Mouse (Mus musculus): ENCODE data around the gene Ppm1g.
"Not testable (repeated sequence)": the region's sequence is repeated elsewhere in the genome, so short reads cannot be mapped to it uniquely, and the experiment has no call there.

Ppm1g gene

GRCm38 (mm10) chr5:31219070-31219469, 1.4 kb downstream of the Ppm1g start:
- DNase-seq: no peak

DNA sequence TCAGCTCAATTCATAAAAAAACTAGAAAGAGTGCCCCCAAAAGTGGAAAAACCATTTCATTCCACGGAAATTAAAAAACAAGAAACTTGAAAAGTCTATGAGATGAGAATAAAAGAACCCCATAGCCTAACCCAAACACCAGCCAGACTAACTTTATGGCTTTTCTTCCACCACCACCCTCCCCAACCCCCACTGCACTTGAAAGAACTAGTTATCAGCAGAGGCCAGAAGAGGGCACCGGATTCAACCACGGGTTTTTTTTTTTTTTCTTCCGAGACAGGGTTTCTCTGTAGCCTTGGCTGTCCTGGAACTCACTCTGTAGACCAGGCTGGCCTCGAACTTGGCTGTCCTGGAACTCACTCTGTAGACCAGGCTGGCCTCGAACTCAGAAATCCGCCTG, 2.2 kb downstream of the Ppm1g start:
- peak in 1 of 2 experiments; percentile 20 for DNase-seq

DNA sequence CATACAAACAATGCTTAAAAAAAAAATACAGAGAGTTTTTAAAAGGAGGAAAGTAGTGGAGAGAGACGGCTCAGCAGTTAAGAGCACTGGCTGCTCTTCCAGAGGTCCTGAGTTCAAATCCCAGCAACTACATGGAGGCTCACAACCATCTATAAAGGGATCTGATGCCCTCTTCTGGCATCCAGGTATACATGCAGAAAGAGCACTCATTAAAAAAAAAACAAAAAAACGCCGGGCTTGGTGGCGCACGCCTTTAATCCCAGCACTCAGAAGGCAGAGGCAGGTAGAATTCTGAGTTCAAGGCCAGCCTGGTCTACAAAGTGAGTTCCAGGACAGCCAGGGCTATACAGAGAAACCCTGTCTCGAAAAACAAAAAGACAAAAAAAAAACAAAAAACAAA, 3.9 kb downstream of the Ppm1g start:
- DNase-seq: not testable (repeated sequence)

- DNase-seq: no peak
Observed at GRCm38 (mm10) chr5:31204421-31204820, 16.1 kb downstream of the Ppm1g start.

DNA sequence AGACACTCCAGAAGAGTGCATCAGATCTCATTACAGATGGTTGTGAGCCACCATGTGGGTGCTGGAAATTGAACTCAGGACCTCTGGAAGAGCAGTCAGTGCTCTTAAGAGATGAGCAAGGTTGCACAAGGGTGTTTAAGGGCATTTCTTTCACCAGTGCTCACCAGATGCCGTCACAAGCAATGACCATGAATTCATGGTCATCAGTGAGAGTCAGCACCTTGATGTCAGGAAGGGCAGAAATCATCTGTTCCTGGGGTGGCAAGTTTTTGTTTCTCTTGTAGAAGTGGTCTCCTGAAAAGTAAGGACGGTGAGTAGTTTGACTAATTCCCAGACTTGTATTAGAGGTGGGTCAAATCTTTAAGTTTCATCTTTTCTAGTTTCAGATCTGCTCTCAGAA, 16.6 kb downstream of the Ppm1g start:
- DNase-seq: no peak

GRCm38 (mm10) chr5:31202933-31203332, 17.6 kb downstream of the Ppm1g start:
- peak in 1 of 2 experiments; percentile 21 for DNase-seq

DNA sequence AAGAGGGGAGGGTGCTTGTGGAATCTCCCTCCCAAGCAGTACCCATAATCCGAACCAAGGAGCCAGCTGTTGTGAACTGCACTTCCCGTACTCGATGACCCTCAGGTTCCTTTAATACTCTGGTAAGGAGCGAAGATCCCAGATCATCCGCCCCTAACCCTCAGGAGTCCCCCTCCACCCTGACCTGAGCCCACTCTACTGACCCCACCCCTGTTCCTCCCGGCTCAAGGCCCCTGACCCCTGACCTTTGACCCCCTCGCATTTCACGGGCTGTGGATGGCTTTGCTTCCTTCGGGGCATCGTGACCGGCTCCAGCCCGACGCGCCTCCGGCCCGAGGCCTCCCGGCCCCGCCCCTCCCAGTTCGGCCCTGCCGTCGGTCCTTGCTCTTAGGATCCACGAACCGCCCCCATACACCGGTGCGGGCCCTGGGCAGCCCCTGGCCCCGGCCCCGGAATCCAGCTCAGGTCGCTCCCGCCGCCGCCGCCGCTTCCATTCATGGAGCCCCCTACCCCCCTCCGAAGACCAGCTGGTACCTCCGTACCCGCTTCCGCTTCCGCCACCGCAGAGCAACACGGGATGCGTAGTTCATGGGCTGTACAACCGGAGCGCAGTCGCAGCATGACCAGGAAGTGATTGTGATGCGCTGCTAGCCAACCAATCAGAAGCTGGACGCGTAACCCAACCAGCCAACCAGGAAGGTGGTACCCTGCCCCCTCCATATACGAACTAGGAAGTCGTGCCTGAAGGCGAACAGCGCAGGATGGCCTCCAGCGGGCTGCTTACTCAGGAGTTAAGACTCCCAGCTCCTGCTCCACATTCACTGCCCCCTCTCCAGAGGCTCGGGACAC, 18.5 kb downstream of the Ppm1g start, which contains the start of gene Zfp513:
Gene Zfp513 (minus strand): TSS at position 562 of the 849 bp plus-strand sequence.
- peak; percentile 90 to 96 for DNase-seq

DNA sequence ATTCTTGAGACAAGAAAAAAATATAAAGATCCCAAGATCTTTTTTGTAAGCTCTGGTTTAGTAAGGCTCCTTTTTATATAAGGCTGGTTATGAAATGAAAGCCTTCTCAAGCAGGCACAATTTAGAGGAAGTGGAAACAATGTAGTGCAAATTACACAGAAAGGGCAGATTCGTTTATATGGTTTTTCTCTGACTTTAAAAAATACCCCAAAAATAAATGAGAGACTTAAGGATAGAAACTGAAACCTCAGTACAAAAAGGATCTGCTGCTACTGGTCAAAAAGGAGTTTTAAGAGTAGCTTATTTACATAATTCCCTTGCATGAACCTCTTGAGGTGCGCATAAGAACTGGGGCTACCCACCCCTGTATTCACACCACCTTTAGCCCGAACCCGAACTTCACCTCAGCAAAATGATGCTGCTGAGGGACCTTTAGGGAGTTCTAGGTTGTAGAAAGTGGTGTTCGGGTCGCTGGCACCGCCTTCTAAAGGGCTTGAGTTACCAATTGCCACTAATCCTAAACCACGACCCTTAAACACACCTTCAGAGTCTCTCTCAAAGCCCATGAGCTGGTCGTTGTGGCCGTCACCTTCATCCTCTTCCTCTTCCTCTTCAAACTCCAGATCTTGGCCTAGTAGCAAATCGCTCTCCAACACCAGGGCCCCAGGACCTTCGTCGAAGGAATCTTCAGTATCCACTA, 19.3 kb downstream of the Ppm1g start:
- no peak for DNase-seq

DNA sequence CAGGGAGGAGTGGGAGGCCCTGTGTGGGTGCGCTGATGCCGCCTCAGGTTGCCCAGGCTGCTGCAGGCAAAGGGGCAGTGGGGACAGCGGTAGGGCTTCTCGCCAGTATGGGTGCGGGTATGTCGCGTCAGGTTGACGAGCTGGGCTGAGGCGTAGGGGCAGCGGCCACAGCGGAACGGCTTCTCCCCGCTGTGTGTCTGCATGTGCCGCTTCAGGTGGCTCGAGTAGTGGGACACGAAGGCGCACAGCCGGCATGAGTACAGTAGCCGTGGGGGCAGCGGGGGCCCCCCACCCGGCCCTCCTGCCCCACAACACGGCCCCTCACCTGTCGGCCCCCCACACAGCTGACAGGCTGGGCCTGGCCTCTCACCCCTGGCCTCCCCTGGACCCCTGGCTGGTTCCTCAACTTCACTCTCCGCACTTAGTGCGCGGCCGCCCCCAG, 20.1 kb downstream of the Ppm1g start:
- DNase-seq: peak in 1 of 2 experiments; percentile 41

GRCm38 (mm10) chr5:31199893-31200292, 20.6 kb downstream of the Ppm1g start:
- peak; percentile 25 to 39 for DNase-seq

- DNase-seq: peak in 1 of 2 experiments; percentile 14
Observed at GRCm38 (mm10) chr5:31199321-31199892, 21.1 kb downstream of the Ppm1g start.

DNA sequence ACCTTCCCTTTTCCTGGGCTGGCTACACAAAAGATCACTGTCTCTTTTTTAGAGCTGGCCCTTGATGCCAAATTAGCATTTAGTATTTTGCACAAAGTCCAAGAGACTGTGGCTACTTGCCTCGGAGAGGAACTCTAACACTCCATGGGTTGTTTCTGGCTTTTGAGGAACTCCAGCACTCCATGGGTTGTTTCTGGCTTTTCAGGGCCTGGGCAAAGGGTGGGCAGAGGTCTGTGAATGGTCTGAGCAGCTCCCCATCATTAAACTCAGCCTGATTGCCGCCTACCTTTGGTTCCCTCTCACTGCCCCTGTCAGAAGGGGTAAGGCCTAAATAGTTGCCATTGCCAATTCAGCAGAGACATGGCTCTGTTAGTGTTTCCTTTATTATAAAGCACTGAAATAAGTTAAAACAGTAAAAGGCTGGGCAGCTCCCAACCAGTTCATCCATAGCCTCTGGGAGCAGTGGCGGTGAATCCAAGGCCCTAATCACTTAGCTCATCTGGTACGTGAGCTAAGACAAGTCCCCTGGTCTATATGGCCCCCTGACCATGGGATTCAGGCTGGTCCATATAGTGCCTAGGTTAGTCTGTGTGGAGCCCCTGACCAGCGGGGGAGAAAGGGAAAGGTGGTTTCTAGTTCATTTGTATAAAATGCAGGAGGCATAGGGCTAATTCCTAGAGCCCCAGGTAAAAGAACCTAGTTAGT, 21.7 kb downstream of the Ppm1g start:
- no peak for DNase-seq

GRCm38 (mm10) chr5:31198170-31198569, 22.3 kb downstream of the Ppm1g start:
- DNase-seq: peak in 1 of 2 experiments; percentile 7

- DNase-seq: no peak
Observed at GRCm38 (mm10) chr5:31197072-31197471, 23.4 kb downstream of the Ppm1g start.

GRCm38 (mm10) chr5:31196207-31196606, 24.3 kb downstream of the Ppm1g start:
- no peak for DNase-seq

- DNase-seq: no peak
Observed at GRCm38 (mm10) chr5:31195671-31196070, 24.8 kb downstream of the Ppm1g start.

- peak in 1 of 2 experiments; percentile 11 for DNase-seq
Observed at GRCm38 (mm10) chr5:31194486-31195485, 25.7 kb downstream of the Ppm1g start.

GRCm38 (mm10) chr5:31193631-31194281, 26.7 kb downstream of the Ppm1g start:
- DNase-seq: no peak

DNA sequence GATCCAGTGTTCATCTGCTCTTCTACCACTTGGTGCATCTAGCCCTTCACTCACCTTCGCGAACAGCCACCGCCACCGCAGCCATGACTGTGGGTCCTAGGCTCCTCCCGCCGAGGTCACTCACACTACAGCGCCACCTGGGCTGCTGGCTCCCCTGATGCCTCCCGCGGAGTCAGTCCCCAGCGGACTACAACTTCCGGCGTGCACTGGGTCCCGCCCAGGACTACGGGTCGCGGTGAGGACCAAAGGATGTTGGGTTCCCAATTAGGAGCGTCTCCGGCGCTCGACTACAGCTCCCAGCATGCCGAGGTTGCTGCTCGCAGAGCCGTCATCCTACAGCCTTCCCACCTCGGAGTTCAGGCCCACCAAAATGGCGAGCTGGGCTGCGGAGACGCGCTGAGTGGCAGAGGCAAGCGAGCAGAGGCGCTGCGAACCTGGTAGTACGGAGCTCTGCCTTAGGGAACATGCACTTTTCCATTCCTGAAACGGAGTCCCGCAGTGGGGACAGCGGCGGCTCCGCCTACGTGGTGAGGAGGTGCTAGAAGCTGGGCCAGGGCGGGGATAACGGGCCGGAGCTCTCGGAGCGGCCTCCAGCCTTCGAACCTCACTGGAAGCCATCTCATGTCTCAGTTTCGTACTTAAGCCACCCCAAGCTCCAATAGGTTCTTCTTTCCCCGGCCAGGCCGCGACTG, 27.4 kb downstream of the Ppm1g start, which contains the start of the genes Snx17 and Eif2b4:
Gene Snx17 (plus strand): TSS at position 289 of the 692 bp plus-strand sequence.
Gene Eif2b4 (minus strand): TSS at position 492 of the 692 bp plus-strand sequence.
- peak; percentile 100 for DNase-seq

Measured in thymus, postnatal 36 days (tissue).